Mouse (Mus musculus): ENCODE data around the gene Glul. TPM values are rescaled to one million over a fixed set of nuclear protein-coding genes. Genes with fewer than 3 reads are reported as not detected.

Glul gene
- total RNA-seq, 2 experiments from 2014 or later: 1,051 to 1,097 TPM

GRCm38 (mm10) chr1:153909213-153909962 lies 9.6 kb downstream of the Glul start:
- DNase-seq (ENCODE audit: low spot score in 2 of 2): no peak

- no peak for DNase-seq (ENCODE audit: low spot score in 2 of 2)
Measured at GRCm38 (mm10) chr1:153909963-153910291, 10.2 kb downstream of the Glul start.

- no peak for DNase-seq (ENCODE audit: low spot score in 2 of 2)
Measured at GRCm38 (mm10) chr1:153910423-153910822, 10.7 kb downstream of the Glul start.

- DNase-seq (ENCODE audit: low spot score in 2 of 2): no peak
Measured at GRCm38 (mm10) chr1:153911276-153911795, 11.6 kb downstream of the Glul start.

GRCm38 (mm10) chr1:153913869-153914268 lies 14.1 kb downstream of the Glul start:
- no peak for DNase-seq (ENCODE audit: low spot score in 2 of 2)

- no peak for DNase-seq (ENCODE audit: low spot score in 2 of 2)
Measured at GRCm38 (mm10) chr1:153918521-153919206, 18.9 kb downstream of the Glul start.

- DNase-seq (ENCODE audit: low spot score in 2 of 2): no peak
Measured at GRCm38 (mm10) chr1:153921642-153922041, 21.9 kb downstream of the Glul start.

GRCm38 (mm10) chr1:153922571-153923021 lies 22.9 kb downstream of the Glul start:
- DNase-seq (ENCODE audit: low spot score in 2 of 2): peak in 1 of 2 experiments; percentile 11

- DNase-seq (ENCODE audit: low spot score in 2 of 2): no peak
Measured at GRCm38 (mm10) chr1:153924395-153925385, 24.9 kb downstream of the Glul start.

- DNase-seq (ENCODE audit: low spot score in 2 of 2): no peak
Measured at GRCm38 (mm10) chr1:153930431-153930830, 30.7 kb downstream of the Glul start.

- DNase-seq (ENCODE audit: low spot score in 2 of 2): no peak
Measured at GRCm38 (mm10) chr1:153933772-153934171, 34.0 kb downstream of the Glul start.

GRCm38 (mm10) chr1:153935844-153936380 lies 36.2 kb downstream of the Glul start:
- DNase-seq (ENCODE audit: low spot score in 2 of 2): no peak

GRCm38 (mm10) chr1:153937025-153937424 lies 37.3 kb downstream of the Glul start:
- DNase-seq (ENCODE audit: low spot score in 2 of 2): no peak

GRCm38 (mm10) chr1:153940986-153941385 lies 41.2 kb downstream of the Glul start:
- DNase-seq (ENCODE audit: low spot score in 2 of 2): no peak

- DNase-seq (ENCODE audit: low spot score in 2 of 2): no peak
Measured at GRCm38 (mm10) chr1:153945181-153945580, 45.4 kb downstream of the Glul start.

GRCm38 (mm10) chr1:153946971-153947370 lies 47.2 kb downstream of the Glul start:
- DNase-seq (ENCODE audit: low spot score in 2 of 2): no peak

GRCm38 (mm10) chr1:153947837-153948236 lies 48.1 kb downstream of the Glul start:
- DNase-seq (ENCODE audit: low spot score in 2 of 2): no peak

GRCm38 (mm10) chr1:153953232-153953631 lies 53.5 kb downstream of the Glul start:
- no peak for DNase-seq (ENCODE audit: low spot score in 2 of 2)

- DNase-seq (ENCODE audit: low spot score in 2 of 2): no peak
Measured at GRCm38 (mm10) chr1:153953797-153954196, 54.1 kb downstream of the Glul start.

GRCm38 (mm10) chr1:153957850-153958249 lies 58.1 kb downstream of the Glul start:
- no peak for DNase-seq (ENCODE audit: low spot score in 2 of 2)
